Mouse (Mus musculus) spleen, embryonic (tissue): ENCODE measurements around the gene Kcnk13.

ENCODE experiments used
- CTCF ChIA-PET: fragments of 350-600 bp; sonication (Branson Sonifier 250); formaldehyde crosslinking; loops from one replicate; lab custom pipeline; 2022; lab: Charles Lee

Gene Kcnk13

DNA sequence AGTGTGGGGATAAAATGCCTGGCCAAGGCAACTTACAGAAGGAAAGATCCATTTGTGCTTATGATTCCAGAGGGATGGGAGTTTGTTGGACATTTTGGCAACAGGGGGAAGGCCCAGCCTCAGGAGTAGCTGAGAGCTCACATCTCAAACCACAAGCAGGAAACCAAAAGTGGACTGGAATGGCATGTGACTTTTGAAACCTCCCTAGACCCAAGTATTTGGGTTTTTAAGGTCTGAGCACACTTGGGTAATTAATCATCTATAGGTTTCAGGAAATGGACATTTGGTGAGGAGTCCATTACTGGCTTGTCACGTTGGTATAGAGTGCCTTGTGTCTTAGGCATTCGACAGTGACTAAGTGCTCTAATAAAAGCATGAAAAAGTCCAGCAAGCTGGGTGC, 42.4 kb downstream of the Kcnk13 start:
- CTCF ChIA-PET: interaction anchor here (0.7 kb wide), 1 partner anchor 42 kb away, joined by 3 read pairs; no protein-coding TSS in a partner anchor

DNA sequence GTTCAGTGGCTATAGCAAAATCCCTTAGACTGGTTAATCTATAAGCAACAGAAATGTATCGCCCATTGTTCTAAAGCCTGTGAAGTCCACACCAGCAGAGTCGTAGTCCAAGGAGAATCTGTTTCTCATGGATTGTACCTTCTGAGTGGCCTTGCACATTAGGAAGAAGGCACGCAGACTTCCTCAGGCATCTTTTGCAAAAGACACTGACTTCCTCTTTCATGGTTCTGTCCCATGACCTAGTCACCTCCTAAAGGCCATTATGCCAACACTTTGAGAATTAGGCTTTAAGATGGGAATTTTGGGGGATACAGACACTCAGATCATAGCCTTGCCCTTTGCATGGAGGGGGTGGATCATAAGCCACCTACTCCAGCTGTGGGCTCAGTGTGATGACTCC, 48.5 kb downstream of the Kcnk13 start:
- CTCF ChIA-PET: no interaction called here

DNA sequence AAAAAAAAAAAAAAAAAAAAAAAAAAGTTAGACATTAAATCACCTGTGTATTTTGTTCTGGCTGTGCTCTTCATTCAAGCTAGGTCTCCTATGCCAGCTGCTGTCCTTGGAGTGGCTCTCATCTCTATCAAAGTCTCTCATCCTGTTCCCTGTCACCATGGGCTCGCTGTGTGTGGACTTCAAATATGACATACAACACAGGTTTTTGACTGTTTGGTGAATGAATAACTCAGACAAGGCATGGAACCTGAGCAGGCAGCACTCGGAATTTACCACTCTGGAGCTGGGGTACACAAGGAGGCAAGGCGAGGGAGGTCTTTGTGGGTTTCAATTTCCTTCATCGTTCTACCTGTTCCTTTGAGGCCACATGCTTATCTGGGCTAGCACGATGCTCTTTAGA, 50.8 kb downstream of the Kcnk13 start:
- CTCF ChIA-PET: interaction anchor here (0.6 kb wide), 1 partner anchor 12 kb away, joined by 7 read pairs; no protein-coding TSS in a partner anchor

DNA sequence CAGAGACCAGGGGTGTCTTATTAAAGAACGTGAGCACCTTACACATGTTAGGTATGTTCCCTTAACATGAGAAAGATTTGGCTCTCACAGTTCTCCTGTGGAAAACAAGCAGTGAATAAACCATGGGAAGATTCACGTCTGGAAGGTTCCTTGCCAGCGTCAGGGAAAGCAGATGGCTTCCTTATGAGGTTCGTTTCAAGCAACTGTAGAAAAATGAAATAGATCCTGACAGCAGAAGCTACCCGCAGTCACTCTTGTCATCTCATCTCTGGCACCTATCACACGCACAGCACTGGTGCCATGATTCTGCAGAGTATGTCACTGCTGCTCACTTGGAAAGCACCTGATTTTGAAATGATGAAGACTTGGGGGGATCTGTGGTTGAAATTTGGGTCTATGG, 53.4 kb downstream of the Kcnk13 start:
- CTCF ChIA-PET: no interaction called here

DNA sequence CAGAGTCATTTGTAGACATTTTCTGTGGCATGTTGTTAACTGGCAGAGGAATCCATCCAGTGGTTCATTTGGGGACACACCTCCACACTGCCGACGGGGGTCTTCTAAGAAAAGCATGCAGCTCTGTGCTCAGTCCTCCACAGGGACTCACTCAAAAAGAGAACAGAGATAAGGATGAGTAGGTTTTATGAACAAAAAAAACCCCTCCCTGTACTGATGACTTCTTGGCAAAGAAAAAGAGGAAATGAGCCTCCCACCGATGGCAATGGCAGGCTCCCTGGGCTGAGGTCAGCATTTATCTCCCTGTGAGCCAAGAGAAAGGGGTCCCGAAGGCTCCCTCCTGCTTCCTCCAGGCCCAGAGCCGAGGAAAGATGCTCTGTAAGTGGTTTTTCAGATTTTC, 58.2 kb downstream of the Kcnk13 start:
- CTCF ChIA-PET: no interaction called here

DNA sequence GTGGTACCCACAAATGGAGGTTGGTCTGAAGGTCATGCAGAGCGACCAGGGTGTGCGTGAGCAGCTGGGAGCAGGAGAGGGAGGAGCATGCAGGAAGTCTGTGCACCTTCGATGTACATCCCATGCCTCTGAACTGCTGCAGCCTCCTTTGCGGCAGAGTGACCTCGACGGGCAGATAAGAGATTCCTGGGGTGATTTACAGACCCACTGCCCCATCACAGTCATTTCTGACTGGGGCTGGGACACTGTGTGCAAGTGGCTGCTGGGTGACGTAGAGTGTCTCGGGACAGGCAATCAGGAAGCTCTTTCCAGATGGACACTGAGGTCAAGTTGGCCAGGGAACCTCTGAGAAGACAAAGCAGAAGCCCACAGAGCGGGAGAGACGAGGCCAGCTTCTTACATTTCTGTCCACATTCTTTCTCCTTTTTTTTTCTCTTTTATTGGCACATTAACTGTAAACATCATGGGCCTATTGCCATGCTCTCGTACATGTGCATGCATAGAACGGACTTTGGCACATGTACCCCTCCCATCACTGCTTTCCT, 59.6 kb downstream of the Kcnk13 start:
- CTCF ChIA-PET: no interaction called here

DNA sequence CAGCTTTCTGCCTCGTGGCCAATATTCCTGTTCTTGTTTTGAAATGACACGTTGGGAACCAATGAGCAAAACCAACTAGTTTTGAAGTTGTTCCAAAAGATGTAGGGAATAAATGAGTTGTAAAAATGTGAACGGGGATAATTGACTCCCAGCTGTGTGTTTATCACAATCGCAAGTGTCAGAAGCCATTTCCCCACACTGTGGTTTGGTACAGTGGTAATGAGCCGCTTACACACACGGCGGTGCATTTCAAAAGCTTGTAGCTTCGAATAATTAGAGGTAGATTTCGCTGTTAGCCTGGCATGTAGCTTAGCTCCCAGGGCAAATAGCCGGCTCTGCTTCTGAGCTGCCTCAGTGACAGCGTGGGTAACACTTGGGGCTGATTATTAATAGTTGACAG, 61.4 kb downstream of the Kcnk13 start:
- CTCF ChIA-PET: no interaction called here

DNA sequence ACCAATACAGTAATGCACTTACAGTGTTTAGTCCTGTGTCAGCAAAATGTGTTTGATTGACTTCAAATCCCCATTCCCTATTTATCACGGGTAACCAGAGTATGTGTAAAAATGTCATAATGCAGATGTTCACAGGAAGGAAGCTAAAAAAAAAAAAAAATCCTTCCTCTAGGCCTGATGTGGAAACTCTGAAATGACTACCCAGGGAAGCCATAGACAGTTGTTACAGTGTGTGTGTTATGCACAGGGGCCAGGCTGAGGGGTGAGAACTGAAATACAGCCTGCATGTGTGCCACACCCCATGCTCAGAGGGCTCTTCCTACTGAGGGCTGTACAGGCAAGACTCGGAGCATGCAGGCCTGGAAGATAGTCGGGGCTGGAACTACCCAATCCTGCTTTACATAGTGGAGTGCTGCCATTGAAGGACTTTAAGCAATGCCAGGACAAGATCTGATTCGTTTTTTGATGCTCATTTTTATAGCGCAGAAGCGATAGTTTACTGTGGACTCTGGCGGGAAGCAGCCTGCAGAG, 62.5 kb downstream of the Kcnk13 start:
- CTCF ChIA-PET: no interaction called here

DNA sequence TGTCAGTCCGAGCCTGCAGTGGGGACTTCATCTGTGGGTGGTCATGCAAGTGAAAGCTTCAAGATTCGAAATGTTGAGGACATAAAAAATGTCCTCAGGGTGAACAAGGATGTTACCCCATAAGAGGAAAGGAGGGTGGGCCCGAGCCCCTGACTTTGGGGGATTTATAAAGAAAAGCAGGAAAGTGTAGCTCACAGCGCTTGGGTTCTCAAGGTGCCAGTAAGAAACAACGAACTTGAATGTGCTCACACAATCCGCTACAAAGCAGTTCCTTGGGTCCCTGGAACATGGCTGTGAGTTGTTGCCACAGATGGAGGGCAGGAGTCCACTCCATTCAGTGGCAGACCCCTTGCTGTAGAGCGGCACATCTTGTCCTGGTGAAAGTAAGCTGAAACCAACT, 63.0 kb downstream of the Kcnk13 start:
- CTCF ChIA-PET: interaction anchor here (0.6 kb wide), 1 partner anchor 12 kb away, joined by 7 read pairs; no protein-coding TSS in a partner anchor

DNA sequence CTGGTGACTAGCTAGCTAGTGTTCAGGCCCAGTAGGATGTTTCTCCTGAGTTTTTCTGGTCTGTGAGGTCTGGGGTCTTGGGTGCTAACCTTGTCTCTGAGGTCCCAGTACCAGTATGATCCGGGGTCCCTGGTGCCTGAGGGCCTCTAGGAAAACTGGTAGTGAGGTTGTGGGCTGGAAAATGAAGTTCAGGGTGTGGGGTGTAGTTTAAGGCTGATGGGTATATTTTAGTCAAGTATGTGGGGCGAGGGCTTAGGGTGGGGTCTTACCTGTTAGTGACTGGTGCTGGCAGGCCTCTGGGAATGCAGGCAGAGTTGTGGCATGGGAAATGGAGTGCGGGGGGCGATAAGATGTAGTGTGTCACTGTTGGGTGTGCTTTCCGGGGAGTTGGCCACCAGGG, 67.4 kb downstream of the Kcnk13 start:
- CTCF ChIA-PET: interaction anchor here (0.6 kb wide), 1 partner anchor 361 kb away, joined by 4 read pairs; no protein-coding TSS in a partner anchor

DNA sequence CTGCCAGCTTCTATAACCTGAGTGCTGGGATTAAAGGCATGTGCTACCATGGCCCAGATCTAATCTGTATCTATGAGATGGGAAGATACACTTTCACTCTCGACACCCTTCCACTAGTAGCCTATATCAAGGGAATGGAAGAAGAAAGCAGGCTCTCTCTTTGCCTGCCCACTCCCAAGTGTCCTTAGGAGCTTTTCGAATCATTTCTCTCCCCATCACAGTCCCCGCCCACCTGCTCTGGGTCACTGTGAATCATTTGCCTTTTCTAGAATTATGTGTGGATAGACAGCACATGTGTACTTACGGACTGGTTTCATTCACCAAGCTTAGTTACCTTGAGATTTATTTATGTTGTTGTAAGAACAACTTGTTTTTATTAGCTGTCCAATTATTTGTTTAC, 68.2 kb downstream of the Kcnk13 start:
- CTCF ChIA-PET: interaction anchor here (0.6 kb wide), 1 partner anchor 360 kb away, joined by 4 read pairs; no protein-coding TSS in a partner anchor

DNA sequence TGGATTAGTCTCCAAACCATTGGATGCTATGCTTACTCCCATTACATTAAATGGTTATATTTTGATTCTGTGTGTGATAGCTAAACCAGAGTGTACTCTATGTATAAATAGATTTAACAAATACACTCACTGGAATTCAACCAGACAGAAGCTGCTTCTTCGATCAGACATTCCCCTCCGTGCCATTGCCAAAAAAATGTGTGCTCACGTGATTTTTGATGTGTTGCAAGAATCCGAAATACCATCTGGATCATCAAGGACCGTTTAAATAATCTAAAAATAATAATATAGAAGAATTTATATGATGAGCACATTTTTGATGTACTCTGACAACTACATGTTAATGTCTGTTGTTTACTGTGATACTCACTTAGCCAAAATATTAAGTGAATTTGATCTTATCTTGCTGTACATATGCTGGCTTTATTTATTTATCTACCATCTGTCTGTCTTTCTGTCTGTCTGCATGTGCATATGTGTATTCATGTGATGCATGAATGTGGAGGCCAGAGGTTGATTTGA, 74.5 kb downstream of the Kcnk13 start:
- CTCF ChIA-PET: no interaction called here

DNA sequence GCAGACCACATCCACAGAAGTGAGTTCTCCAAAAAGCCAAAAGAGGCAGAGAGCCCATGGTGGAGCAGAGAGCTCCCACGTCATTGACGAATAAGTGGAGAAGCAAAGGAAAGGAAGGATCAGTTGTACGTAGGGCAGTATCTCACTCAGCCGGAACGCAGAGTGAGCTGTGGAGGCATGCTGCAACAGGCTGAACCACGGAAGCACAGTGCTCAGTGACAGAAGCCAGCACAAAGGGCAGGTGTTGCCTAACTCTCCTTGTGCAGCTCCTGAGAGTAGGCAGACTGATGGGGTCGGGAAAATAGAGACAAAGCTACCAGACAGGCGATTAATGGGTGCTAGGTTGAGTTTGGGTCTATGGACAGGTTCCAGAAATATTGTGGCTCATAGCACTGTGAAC, 77.8 kb downstream of the Kcnk13 start:
- CTCF ChIA-PET: no interaction called here

DNA sequence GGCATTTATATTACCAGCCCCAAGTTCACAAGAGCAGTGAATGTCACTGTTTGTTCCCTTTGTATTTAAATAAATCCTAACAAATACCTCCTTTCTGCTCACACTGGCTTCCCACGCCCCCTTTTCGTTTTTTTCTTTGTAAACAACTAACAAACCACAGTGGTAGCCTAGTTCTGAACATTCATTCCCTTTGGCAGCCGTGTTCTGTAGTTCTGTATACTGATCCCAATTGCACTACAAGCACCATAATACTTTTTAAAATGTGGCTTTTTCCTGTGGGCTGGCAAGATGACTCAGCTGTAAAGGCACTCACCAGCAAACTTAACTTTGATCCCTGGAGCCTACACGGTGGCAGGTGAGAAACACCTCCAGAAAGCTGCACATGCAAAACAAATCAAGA, 80.4 kb downstream of the Kcnk13 start:
- CTCF ChIA-PET: interaction anchor here (0.6 kb wide), 1 partner anchor 92 kb away, joined by 3 read pairs; no protein-coding TSS in a partner anchor

DNA sequence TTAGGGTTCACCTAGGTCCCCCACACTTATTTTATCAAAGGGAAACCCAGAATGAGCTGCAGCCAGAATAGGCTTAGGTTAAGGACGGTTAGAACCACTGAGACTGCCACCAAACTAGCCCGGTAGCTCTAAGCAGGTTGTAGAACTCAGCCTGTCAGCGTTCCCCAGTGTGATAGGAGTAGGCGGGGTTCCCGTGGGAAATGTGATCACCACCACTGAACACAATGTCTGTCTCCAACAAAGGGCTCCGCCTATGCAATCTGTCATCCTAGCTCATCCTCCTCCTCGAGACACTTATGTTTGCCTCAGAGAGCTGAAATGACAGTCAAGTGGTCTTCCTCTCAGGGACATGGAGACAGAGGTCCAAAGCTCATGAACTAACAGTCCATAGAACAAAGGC, 86.3 kb downstream of the Kcnk13 start:
- CTCF ChIA-PET: no interaction called here

DNA sequence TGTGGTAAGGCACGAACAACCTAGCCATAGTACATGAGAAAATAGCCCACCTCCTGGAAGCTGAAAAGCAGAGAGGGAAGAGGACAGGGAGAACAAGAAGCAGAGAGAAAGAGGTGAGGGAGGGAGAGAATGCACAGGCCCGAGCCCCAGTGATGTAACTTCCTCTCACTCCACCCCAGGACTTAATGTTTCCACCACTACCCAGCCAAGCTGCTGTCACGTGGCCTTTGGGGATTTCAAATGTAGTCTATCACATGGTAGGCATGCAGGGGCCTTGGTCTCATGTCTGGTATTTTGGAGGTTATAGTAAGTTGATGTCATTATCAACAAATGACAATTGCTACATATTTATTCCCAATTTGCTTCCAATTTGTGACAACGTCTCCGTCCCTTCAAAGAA, 89.3 kb downstream of the Kcnk13 start:
- CTCF ChIA-PET: no interaction called here

DNA sequence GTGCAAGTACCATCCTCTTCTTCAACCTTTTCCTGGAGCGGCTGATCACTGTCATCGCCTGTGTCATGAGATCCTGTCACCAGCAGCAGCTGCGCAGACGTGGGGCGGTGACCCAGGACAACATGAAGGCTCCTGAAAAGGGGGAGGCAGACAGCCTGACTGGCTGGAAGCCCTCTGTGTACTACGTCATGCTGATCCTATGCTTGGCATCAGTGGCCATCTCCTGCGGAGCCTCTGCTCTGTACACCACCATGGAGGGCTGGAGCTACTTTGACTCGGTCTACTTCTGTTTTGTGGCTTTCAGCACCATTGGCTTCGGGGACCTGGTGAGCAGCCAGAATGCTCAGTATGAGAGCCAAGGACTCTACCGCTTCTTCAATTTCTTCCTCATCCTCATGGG, 96.8 kb downstream of the Kcnk13 start:
- CTCF ChIA-PET: no interaction called here

DNA sequence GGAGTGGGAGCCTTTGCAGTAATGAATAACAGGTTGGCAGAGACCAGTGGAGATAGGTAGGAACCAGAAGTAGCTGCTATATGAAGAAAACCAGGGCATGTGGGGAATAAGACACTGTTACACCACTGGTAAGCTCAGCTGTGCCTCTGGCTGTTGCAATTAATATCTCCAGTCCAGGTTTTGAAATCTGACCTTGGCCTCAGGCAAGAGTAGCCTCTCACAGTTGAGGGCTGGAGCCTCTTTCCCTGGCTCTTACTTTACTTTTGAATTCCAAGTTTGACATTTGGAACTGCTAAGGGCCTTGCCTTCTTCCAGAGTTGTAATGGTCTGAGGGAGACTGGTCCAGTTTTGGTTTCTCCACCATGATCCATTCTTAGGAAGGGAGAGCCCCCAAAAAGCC, 97.5 kb downstream of the Kcnk13 start:
- CTCF ChIA-PET: no interaction called here

DNA sequence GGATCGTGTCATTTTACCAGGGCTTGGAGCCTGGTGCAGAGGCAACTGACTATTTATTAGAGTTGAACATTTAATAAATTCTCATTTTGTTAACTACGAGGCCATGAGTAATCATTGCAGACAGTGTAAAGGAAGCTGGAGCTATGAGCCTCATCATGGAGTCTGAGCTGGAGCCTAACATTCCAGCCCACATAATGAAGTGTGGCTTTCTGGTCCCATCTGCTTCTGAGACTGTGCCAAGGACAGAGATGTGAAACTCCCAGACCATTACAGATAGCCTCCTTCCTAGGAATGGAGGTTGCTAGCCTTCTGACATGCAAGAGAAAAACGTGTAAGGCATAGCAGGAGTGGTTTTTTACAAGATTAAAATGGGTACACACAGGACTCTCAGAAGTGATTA, 98.3 kb downstream of the Kcnk13 start:
- CTCF ChIA-PET: no interaction called here

DNA sequence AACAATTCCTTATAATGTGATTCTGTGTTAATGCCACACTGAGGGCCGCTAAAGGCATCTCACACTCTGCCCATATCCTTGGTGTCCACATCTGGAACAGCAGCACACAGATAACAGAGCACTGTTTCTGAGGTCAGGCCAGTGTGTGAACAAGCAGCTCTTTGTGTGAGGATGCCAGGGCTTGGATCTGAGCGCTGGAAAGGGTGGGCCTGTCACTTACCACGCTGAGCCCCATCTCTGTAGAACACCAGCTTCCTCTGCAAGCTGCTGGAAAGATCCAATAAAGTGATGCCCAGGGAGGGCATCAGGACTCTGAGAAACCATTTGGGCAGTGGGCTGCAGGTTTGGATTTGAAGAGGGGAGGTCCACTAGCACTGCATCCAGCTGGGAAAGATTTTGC, 100.8 kb downstream of the Kcnk13 start:
- CTCF ChIA-PET: interaction anchor here (0.6 kb wide), 1 partner anchor 291 kb away, joined by 4 read pairs; no protein-coding TSS in a partner anchor

DNA sequence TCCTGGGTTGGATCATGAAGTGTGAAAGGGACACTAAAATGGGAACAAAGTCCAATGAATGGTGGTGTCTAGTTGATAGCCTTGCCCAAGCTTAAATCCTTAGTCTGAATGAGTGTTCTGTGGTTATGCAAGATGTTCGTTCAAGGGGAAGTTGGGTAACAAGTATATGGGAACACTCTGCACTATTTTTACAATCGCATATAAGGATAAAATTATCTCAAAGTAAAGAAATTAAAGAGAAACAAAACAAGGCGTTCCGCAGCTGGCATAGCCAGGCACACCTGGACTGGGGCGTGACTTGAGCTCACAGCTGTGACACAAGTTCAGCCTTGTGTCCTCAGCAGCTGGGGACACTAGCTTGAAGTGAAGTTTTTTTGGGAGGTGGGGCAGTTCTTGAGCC, 103.2 kb downstream of the Kcnk13 start:
- CTCF ChIA-PET: interaction anchor here (0.6 kb wide), 1 partner anchor 544 kb away, joined by 3 read pairs; no protein-coding TSS in a partner anchor

DNA sequence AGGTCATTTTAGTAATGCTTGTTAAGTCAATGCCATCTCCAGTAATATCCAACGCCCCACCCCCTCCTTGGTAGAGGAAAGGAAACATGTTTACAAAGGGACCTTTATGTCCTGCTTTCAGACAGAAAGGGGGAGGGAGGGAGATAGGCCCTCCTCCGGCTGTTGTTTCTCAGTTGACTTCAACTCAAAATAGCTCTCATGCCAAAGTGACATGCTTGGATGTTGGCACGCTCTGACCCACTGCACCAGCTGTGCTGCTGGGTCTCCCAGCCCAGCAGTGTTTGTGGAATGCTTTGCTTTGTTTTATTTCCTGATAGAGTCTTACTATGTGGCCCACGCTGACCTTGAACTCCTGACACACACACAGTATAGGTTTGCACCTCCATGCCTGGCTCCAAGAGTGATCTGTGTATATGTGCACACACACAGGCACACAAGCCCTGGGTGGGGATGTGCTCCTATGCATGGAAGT, 108.9 kb downstream of the Kcnk13 start:
- CTCF ChIA-PET: no interaction called here

DNA sequence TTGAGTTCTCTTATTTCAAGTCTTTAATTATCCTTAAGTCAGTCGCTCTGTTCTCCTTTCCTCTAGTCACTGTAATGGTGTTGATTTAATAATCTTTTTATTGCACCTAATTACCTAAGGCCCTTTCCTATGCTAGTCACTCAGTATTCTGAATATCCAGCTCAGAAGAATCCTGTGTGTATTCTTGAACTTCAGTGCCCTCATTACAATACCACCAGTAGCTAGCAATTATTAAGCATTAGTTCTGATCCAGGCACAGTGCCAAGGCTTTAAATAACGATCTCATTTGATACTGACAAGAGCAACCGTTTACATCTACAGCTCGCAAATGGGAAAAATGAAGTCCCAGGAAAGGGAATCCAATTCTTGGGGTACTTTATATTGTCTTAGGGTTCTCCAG, 111.4 kb downstream of the Kcnk13 start:
- CTCF ChIA-PET: no interaction called here
